Mouse (Mus musculus) cerebellum, adult 8-10 months (tissue): Measurements from ENCODE around the gene Tmem171.

Experiments used
- DNase-seq: peaks from one replicate; pipeline ENCODE4 v3.0.0; 2022

Tmem171 gene

GRCm38 (mm10) chr13:98691956-98692515 is 2.6 kb downstream of the Tmem171 start:
- DNase-seq, result no peak

- DNase-seq, result no peak
Measured at GRCm38 (mm10) chr13:98690886-98691285, 3.7 kb downstream of the Tmem171 start.

GRCm38 (mm10) chr13:98689605-98690290 is 4.9 kb downstream of the Tmem171 start:
- no peak for DNase-seq

GRCm38 (mm10) chr13:98687931-98688330 is 6.7 kb downstream of the Tmem171 start:
- DNase-seq, result no peak

GRCm38 (mm10) chr13:98684144-98684900 is 10.3 kb downstream of the Tmem171 start:
- DNase-seq, result no peak

DNA sequence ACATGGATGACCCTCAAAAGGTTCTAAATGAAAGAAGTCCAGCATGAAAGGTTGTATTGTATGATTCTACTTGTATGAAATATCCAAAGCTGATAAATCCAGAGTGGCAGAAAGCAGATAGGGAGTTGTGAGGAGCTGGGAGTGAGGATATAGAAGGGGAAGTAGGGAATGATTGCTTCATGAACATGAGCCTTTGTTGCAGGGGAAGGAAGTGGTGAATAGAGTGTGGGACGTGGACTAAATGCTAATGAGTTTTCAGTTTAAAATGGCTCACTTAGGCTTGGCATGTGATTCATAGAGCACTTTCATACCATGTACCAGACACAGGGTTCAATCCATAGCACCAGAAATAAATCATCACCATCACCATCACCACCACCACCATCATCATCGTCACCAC is 11.2 kb downstream of the Tmem171 start:
- no peak for DNase-seq

DNA sequence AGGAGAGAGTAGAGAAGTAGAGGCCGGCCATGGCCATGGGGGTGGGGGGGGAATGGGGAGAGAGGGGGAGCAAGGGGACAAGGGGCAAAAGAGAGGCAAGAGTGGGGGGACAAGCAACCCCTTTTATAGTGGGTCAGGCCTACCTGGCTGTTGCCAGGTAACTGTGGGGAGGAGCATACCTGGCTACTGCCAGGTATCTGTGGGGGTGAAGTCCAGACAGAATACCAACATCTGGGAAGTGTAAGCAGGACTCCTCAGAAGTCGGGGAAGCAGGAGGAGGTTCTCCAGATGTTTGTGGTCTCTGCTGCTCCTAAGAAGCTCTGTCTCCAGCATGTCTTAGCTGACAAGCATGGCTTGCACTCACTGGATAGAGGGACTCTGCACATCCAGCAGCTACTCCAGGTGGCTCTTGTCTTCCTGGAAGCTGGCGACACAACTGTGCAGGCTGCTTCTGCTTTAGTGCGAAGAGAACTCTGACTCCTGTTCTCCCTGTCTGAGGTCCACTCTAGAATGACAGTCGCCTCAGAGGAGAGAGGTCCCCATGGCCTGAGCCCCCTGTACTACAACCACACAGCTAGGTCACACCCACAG is 14.1 kb downstream of the Tmem171 start:
- DNase-seq, result no peak

GRCm38 (mm10) chr13:98679631-98680041 is 15.0 kb downstream of the Tmem171 start:
- DNase-seq, result no peak

GRCm38 (mm10) chr13:98679230-98679629 is 15.4 kb downstream of the Tmem171 start:
- DNase-seq, result no peak

GRCm38 (mm10) chr13:98673922-98674321 is 20.7 kb downstream of the Tmem171 start:
- no peak for DNase-seq

DNA sequence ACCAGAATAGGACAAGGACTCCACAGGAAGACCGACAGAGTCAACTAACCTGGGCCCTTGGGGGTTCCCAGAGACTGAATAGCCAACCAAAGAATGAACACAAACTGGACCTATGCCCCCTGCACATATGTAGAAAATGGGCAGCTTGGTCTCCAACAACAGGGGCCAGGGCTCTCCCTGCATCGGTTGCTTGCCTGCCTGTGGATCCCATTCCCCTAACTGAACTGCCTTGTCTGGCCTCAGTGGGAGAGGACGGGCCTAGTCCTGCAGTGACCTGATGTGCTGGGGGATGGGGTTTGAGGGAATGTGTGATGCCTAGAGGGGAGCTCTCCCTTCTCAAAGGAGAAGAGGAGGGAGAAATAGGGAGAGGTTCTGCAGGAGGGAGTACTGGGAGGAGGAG is 25.3 kb downstream of the Tmem171 start:
- no peak for DNase-seq

- DNase-seq, result no peak
Measured at GRCm38 (mm10) chr13:98667316-98667715, 27.3 kb downstream of the Tmem171 start.

GRCm38 (mm10) chr13:98665240-98665639 is 29.4 kb downstream of the Tmem171 start:
- no peak for DNase-seq

DNA sequence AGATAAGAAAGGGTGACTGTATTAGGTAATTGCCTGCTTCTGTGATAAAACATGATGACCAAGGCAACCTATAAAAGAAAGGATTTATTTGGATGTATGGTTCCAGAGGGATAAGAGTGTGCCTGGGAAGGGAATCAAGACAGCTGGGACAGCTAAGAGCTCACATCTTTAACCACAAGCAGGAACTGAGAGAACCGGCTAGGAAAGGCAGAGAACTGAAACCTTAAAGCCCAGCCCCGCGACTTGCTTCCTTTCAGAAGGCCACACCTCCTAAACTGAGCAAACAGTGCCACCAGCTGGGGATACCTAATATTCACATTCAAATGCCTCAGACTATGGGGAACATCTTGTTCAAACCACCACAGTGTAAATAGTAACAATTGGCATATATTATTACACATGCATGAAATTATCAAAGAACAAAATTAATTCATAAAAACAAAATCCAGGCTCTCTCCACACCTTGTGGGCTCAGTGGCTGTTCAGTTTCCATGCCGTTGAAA is 32.4 kb downstream of the Tmem171 start:
- no peak for DNase-seq

GRCm38 (mm10) chr13:98656034-98656471 is 38.6 kb downstream of the Tmem171 start:
- no peak for DNase-seq

GRCm38 (mm10) chr13:98655346-98655745 is 39.3 kb downstream of the Tmem171 start:
- no peak for DNase-seq

DNA sequence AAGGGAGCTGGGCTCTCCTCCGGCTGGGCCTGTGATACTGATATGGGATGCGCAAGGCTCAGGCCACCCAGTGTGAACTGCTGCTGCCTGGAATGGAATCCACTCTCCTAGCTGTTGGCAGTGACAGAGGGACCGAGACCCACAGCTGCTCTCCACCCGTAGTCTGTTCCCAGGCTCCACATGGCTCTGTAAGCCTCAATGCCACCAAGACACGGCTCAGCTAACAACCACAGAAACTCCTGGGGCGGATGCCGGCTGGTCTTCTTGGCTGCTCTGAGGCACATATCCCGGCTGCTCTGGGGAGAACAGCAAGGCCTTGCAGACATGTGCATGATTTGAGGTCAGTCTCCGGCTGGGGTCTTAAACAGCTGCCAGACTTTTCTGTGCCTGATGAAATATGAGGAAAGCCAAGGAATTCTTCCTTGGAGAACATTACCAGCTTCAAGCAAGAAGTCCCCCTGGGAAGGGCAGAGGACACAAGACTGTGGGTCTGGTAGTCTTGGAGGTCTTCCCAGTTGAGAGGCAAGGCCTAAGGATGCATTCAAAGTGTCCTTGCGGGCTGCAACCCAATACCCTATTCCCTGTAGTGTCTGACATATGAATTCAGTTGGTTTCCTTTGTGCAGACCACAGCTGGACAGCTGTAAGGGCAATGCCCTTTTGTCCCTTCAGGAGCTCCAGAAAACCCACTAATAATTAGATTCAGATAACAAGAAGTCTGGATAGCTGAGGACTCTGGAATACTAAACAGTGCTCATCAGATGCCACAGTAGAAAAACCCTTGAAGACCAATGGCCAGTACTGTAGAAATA is 40.3 kb downstream of the Tmem171 start:
- DNase-seq, result no peak

DNA sequence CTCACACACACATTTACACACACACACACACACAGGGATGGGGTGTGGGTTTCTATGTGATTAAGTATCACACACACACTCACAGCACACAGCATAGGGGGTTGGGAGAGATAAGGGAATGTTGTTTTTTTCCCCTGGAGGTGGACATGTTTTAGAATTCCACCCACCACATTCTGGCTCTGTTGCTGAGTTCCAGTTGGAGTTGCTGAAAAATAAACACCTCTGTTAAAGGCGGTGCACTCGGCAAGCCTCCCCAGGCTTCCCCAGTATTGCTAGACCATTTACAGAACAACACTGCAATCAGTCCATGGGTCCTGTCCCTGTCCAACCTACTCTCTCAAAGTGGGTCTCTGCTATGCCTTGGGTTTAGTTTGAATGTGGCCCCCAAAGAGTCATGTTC is 42.4 kb downstream of the Tmem171 start:
- no peak for DNase-seq

GRCm38 (mm10) chr13:98651228-98651977 is 43.2 kb downstream of the Tmem171 start:
- DNase-seq, result no peak

DNA sequence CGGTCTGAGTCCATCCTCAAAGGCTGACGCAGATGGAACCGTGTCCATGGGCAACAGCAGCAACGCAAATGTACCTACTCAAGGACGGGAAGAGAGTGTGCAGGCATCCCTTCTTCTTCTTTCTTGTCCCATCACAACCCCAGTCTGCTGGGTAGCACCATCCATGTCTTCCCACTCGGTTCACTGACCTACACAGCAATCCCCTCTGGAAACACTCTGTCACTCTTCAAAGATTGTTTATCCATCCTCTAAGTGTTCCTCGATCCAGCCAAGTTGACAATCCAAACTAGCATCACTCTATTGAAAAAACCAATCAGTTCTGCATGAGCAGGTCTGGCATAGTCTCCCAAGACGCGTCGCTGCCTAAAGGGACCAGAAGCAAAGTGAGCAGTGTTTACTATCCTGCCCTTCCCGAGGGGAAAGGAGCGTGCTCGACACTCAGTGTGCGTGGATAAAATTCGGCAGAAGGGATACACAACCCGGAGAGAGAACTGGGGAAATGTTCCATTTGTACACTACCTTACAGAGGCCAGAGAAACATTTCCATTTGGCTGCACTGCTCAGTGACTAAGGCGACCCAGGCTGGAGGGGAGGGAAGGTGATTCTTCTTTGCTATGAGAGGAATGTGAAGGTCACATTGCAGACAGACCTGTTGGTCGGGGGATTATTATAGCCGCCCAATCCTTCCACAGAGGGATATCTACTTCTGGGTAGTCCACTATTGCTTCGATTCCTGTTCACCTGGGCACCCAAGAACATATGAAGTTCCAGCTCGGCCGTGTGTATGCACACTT is 46.7 kb downstream of the Tmem171 start:
- no peak for DNase-seq
